Mouse (Mus musculus) liver, embryonic 18 days (tissue): ENCODE measurements around the gene Rhod. TPM values are rescaled to one million over a fixed set of nuclear protein-coding genes. Genes with fewer than 3 reads are reported as not detected.

Source experiments
- polyA plus RNA-seq: library from polyadenylated mRNA; depleted of rRNA; stranded (reverse); fragments of >200 nt; gene quantifications from 2 replicates; pipeline ENCODE4 v1.2.3, GENCODE M21; 2012; rRNA removed

Rhod gene
- polyA plus RNA-seq: 7.2 and 8.4 TPM in 2 replicates

DNA sequence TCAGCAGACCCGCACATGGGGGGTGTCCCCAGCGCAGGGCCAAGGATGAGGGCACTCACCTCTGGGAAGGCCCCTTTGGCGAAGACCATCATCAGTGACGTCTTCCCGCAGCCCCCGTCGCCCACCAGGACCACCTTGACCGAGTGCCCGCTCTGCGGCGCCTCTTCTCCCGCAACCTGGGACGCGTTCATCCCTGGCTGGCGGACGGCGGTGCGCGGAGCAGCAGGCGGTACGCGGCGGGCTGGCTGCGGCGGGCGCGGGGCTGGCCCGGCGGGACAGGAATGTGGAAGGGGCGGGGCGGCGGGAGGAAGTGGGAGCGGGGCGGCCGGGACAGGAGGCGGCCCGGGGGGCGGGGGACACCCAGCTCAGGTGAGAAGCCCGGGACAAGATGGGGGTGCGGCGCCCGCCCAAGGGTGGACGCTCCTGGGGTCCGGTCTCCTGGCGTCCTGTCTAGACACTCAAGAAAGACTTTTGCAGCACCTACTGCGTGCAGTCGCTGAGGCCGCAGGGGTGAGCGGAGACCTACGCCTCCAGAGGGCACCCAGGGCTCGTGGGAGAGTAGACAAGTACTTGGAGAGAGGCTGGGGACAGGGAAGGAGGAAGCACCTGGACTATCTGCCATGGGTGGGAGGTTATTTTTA lies at the start of gene Rhod:
Gene Rhod, minus strand, starts transcription at position 272 of the 641 bp plus-strand sequence.

DNA sequence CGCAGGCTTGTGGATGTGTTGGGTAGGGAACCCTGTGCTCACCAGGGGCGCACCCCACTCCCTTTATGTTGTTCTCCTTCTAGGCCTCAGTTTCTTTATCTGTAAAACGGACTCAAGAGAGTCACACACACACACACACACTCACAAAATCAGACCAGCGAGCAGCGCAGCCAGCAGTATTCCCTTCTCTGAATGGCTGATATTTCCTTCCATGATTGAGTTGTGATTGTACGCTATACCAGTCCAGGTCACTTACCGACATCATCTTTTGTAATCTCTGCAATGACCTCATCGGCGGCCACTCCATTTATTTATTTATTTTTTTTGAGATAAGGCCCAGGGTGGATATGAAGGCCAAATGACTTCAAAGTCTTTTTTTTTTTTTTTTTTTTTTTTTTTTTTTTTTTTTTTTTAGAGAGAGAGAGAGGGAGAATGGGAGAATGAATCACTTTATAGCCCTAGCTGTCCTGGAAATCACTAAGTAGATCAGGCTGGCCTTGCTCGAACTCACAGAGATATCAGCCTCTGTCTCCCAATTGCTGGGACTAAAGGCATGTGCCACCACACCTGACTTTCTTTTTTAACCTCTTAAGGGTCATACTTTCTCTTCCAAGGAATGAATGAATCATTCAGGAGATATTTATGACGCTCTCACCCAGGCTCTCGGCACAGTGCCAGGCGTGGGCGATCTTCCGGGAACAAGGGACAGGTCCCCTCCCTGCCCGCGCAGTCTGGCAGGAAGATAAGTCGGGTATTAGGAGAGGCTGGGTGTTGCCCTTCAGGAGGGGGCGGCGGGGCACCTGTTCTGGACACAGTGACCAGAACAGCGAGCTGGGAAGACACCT lies 38.3 kb upstream of the Rhod start, which contains the start of gene Syt12:
Gene Syt12, minus strand, starts transcription at position 103 of the 845 bp plus-strand sequence.

DNA sequence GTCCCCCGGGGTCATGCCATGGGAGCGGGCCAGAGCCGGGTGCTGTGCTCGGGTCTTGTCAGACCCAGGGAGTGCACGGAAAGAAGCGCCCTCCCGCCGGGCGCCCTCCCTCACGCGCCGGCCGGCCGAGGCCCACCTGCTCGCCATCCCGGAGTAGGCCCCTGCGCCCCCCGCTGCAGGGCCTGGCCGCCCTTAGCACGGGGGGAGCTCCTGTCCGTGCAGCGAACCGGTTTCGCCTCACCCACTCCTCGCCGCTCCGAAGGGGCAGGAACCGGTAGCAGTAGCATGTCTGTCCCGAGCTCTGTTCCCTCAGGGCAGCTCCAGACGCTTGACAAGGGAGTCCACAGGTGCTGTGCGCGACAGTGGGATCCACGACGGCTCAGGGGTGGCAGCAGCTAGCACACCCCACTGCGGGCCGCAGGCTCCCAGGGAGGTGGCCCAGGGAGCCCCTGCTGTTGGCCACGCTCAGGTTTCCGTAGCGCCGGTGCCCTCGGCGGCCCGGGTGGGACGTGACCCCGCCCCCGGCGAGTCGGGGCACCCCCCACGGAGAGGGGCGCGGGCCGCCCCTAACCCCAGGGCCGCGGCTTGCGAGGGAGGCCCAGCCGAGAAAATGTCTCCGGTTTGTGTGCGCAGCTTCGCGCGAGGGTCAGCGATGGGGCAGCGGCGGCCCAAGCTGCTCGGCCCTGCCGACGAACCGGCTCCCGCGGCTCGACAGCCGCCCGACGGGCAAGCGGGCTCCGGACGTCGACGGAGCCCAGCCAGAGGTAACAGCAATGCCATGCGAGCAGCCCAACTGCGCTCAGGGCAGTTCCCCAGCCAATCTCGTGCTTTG lies 41.2 kb downstream of the Rhod start, which contains the start of gene Kdm2a:
Gene Kdm2a, minus strand, starts transcription at position 488 of the 832 bp plus-strand sequence.

Other genes starting within 250 kb of the Rhod start
- gene Tbc1d10c, start 248.1 kb downstream of the Rhod start, polyA plus RNA-seq: 9.0 and 11.5 TPM in 2 replicates
- 176 and 177 TPM in 2 replicates for gene Ppp1ca, start 247.4 kb downstream of the Rhod start, polyA plus RNA-seq
- gene Rad9a, start 237.8 kb downstream of the Rhod start, polyA plus RNA-seq: 13.6 and 14.5 TPM in 2 replicates
- gene Clcf1, start 225.2 kb downstream of the Rhod start, polyA plus RNA-seq: 2.0 and 2.2 TPM in 2 replicates
- gene AC109138.7, start 225.1 kb downstream of the Rhod start, polyA plus RNA-seq: not detected in 2 replicates
- gene Pold4, start 207.5 kb downstream of the Rhod start, polyA plus RNA-seq: 34.3 and 34.5 TPM in 2 replicates
- 7.4 and 8.0 TPM in 2 replicates for gene Ssh3, start 170.3 kb downstream of the Rhod start, polyA plus RNA-seq
- 2.0 and 2.2 TPM in 2 replicates for gene Ankrd13d, start 156.3 kb downstream of the Rhod start, polyA plus RNA-seq
- 35.7 and 42.3 TPM in 2 replicates for gene Grk2, start 133.2 kb downstream of the Rhod start, polyA plus RNA-seq
- gene Kdm2a, start 41.1 kb downstream of the Rhod start, polyA plus RNA-seq: 17.7 and 20.3 TPM in 2 replicates
- 0.09 and 0.16 TPM in 2 replicates for gene Syt12, start 38.0 kb upstream of the Rhod start, polyA plus RNA-seq
- 0.29 and 0.55 TPM in 2 replicates for gene 2010003K11Rik, start 59.2 kb upstream of the Rhod start, polyA plus RNA-seq
- 136 and 143 TPM in 2 replicates for gene Pcx, start 71.0 kb upstream of the Rhod start, polyA plus RNA-seq
- 1.1 and 1.2 TPM in 2 replicates for gene Lrfn4, start 176.2 kb upstream of the Rhod start, polyA plus RNA-seq
- 15.3 and 16.1 TPM in 2 replicates for gene Rce1, start 186.2 kb upstream of the Rhod start, polyA plus RNA-seq